Mouse (Mus musculus) MEL (cell line): ENCODE measurements around the gene Thsd4.

ENCODE experiments used
- CTCF ChIP-seq, 3 experiments: IDR thresholded peaks in 2 of 3; conservative IDR thresholded peaks in 1 of 3; 2 replicates each; pipeline ENCODE4 v1.5.1; 2011 to 2012; ENCODE audit warnings: low read length in 3 of 3, low read depth in 2 of 3, mild to moderate bottlenecking in 2 of 3, improper control_type of control experiment in 1 of 3, inconsistent platforms in 1 of 3, mixed read lengths in 1 of 3, moderate library complexity in 1 of 3; ENCODE audit not compliant: control insufficient read depth in 1 of 3, insufficient read depth in 1 of 3, poor library complexity in 1 of 3, severe bottlenecking in 1 of 3
- EP300 ChIP-seq, 2 experiments: IDR thresholded peaks; 2 replicates each; pipeline ENCODE4 v1.6.1; 2011; ENCODE audit warnings: improper control_type of control experiment in 2 of 2, low read length in 2 of 2, low read depth in 1 of 2, mild to moderate bottlenecking in 1 of 2
- GABPA ChIP-seq: IDR thresholded peaks from 2 replicates; pipeline ENCODE4 v1.6.1; 2012; ENCODE audit warnings: low read depth, mild to moderate bottlenecking, inconsistent platforms, low read length, improper control_type of control experiment, moderate library complexity
- GATA1 ChIP-seq: IDR thresholded peaks from 2 replicates; pipeline ENCODE4 v1.6.1; 2011; ENCODE audit warnings: low read depth, low read length, improper control_type of control experiment
- HCFC1 ChIP-seq: IDR thresholded peaks from 2 replicates; pipeline ENCODE4 v1.6.1; 2012; ENCODE audit warnings: low read depth, mild to moderate bottlenecking, inconsistent platforms, low read length, improper control_type of control experiment, moderate library complexity
- JUND ChIP-seq: IDR thresholded peaks from 2 replicates; pipeline ENCODE4 v1.6.1; 2011; ENCODE audit warnings: low read depth, mild to moderate bottlenecking, improper control_type of control experiment, low read length
- MAX ChIP-seq: IDR thresholded peaks from 2 replicates; pipeline ENCODE4 v1.6.1; 2011; ENCODE audit warnings: low read length, improper control_type of control experiment
- NELFE ChIP-seq: IDR thresholded peaks from 2 replicates; pipeline ENCODE4 v1.6.1; 2011; ENCODE audit warnings: low read depth, low read length, improper control_type of control experiment
- NRF1 ChIP-seq: IDR thresholded peaks from 2 replicates; pipeline ENCODE4 v1.6.1; 2014; ENCODE audit warnings: low read depth, mild to moderate bottlenecking, inconsistent platforms, low read length, improper control_type of control experiment, moderate library complexity; ENCODE audit not compliant: poor library complexity, insufficient read depth, severe bottlenecking
- POLR2A ChIP-seq, 2 experiments: IDR thresholded peaks; 2 replicates each; pipeline ENCODE4 v1.6.1; 2011 to 2012; ENCODE audit warnings: low read length in 2 of 2, mild to moderate bottlenecking in 2 of 2, control low read depth in 1 of 2, improper control_type of control experiment in 1 of 2, low read depth in 1 of 2, moderate library complexity in 1 of 2; ENCODE audit not compliant: control insufficient read depth in 1 of 2, insufficient read depth in 1 of 2, poor library complexity in 1 of 2
- UBTF ChIP-seq: IDR thresholded peaks from 2 replicates; pipeline ENCODE4 v1.6.1; 2012; ENCODE audit warnings: low read depth, mild to moderate bottlenecking, inconsistent platforms, low read length, improper control_type of control experiment, moderate library complexity, borderline replicate concordance; ENCODE audit not compliant: insufficient read depth
- ZNF384 ChIP-seq: IDR thresholded peaks from 2 replicates; pipeline ENCODE4 v1.6.1; 2012; ENCODE audit warnings: low read depth, mild to moderate bottlenecking, inconsistent platforms, low read length, improper control_type of control experiment

DNA sequence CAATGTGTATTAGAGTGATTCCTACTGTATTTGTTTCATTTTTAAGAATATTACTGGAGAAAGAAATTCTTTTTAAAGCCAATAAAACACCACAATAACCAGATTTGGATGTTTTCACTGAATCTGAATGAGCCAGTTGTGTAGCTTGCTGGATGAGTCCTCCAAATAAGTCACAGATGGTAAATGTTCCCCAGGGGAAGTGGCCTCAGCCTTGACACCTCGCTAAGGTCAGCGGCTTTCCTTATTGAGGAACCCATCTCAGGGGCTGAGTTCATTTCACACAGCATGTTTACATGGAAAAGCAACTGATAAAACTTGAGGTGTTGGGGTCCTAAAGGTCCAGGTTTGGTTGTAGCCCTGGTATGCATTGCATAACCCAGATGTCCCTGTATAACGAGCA lies 337.8 kb downstream of the Thsd4 start:
- TF ChIP-seq CTCF (IDR thresholded peaks at IDR 0.05 in 2 of 3, conservative IDR thresholded peaks at IDR 0.05 in 1 of 3; ENCODE audit: control insufficient read depth in 1 of 3, insufficient read depth in 1 of 3, low read depth in 2 of 3, low read length in 3 of 3, poor library complexity in 1 of 3, severe bottlenecking in 1 of 3), result no peak
- TF ChIP-seq POLR2A (IDR thresholded peaks at IDR 0.05; ENCODE audit: control insufficient read depth in 1 of 2, insufficient read depth in 1 of 2, low read depth in 1 of 2, low read length in 2 of 2, poor library complexity in 1 of 2), result no peak
- no peak for TF ChIP-seq MAX
- no peak for TF ChIP-seq NRF1
- TF ChIP-seq GATA1, result no peak
- no peak for TF ChIP-seq HCFC1
- no peak for TF ChIP-seq UBTF
- no peak for TF ChIP-seq ZNF384
- TF ChIP-seq GABPA, result no peak
- no peak for TF ChIP-seq JUND
- no peak for TF ChIP-seq EP300 (IDR thresholded peaks at IDR 0.05; ENCODE audit: low read depth in 1 of 2, low read length in 2 of 2)
- no peak for TF ChIP-seq NELFE
